Mouse (Mus musculus) CD4-positive, CD25-positive, alpha-beta regulatory T cell, adult 9 weeks (primary cell): ENCODE measurements around the gene Hk1. TPM values are rescaled to one million over a fixed set of nuclear protein-coding genes. Genes with fewer than 3 reads are reported as not detected.

Source experiments
- polyA plus RNA-seq: library from polyadenylated mRNA; unstranded; fragments of 100-300 nt; shearing (Covaris generic); gene quantifications from one replicate; pipeline ENCODE4 v1.2.1, GENCODE M21; 2017

The Hk1 gene
- polyA plus RNA-seq: 172 TPM

DNA sequence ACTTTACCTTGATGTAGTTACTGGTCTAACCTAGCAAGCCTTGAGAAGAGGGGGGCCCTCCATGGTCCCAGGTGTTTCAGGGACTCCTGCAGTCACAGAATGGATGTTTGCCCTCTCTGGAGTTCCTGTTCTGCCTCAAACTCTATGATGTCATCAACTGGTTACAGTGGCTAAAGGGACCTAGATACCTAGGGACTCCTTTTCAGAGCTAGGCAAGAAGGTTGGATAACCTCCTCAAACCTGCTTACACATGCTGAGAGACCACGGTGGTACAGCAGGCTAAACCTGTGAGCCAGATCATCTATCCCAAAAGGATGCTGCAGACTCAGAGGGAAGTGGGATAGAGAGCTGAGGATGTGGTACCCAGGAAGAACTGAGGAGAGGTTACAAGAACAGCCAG, at the start of gene Hk1:
Gene Hk1 (minus strand): TSS at position 101 of the 400 bp plus-strand sequence.

GRCm38 (mm10) chr10:62422255-62422654, 42.5 kb upstream of the Hk1 start, which contains the start of gene Hkdc1:
Gene Hkdc1, minus strand, starts transcription at chr10:62422491.

GRCm38 (mm10) chr10:62252000-62252488, 127.7 kb downstream of the Hk1 start, which contains the start of gene Tacr2:
Gene Tacr2, plus strand, starts transcription at chr10:62252438.

DNA sequence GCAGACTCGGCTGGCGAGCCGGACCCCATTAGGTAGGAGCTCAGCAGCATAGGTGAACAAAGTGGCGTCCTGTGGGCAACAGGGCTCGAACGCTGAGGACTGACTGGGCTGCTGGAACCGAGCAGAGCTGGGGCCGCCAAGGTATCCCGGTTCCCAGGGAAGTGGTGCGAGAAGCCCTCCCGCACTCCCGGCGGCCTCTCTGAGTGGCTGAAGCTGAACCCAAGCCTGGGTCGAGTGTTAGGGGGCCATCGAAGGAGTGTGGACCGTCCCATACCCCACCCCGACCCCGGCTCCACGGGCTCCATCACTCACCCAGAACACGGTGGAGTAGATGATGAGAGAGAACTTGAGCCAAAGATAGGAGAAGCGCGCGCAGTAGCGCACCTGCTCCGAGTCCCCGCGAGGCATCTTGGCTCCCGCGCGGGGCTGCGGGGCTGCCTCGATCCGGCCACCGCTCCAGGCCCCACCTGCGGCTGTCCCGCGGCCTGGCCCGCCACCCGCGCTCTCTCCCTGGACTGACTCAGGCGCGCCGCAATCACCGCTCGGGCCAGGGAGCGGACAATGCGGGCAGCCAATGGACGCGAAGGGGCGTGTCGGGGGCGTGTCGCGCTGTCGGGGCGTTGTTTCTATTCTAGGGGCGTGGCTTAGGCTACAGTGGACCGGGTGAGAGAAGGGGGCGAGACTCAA, 148.9 kb downstream of the Hk1 start, which contains the start of gene Tspan15:
Gene Tspan15 (minus strand): TSS at position 544 of the 687 bp plus-strand sequence.

Other genes starting within 250 kb of the Hk1 start
- gene Neurog3, start 246.8 kb downstream of the Hk1 start, polyA plus RNA-seq: not detected
- 10.4 TPM for gene Fam241b, start 236.0 kb downstream of the Hk1 start, polyA plus RNA-seq
- gene Tspan15, start 148.7 kb downstream of the Hk1 start, polyA plus RNA-seq: 0.42 TPM
- not detected for gene Tacr2, start 127.5 kb downstream of the Hk1 start, polyA plus RNA-seq
- not detected for gene Hkdc1, start 42.6 kb upstream of the Hk1 start, polyA plus RNA-seq
- gene 4930507D05Rik, start 69.6 kb upstream of the Hk1 start, polyA plus RNA-seq: 0.16 TPM
- 18.5 TPM for gene Supv3l1, start 69.8 kb upstream of the Hk1 start, polyA plus RNA-seq
- gene Vps26a, start 106.9 kb upstream of the Hk1 start, polyA plus RNA-seq: 81.4 TPM
- 1,158 TPM for gene Srgn, start 147.5 kb upstream of the Hk1 start, polyA plus RNA-seq
- 4.2 TPM for gene Kif1bp, start 198.5 kb upstream of the Hk1 start, polyA plus RNA-seq
- 55.4 TPM for gene Ddx21, start 222.4 kb upstream of the Hk1 start, polyA plus RNA-seq